Mouse (Mus musculus) midbrain, embryonic 14.5 days (tissue): ENCODE data around the gene Pold2. TPM values are rescaled to one million over a fixed set of nuclear protein-coding genes. Genes with fewer than 3 reads are reported as not detected.

ENCODE experiments used
- ATAC-seq: fragments of 200-750 bp; cut with Nextera tagmentation; 2 replicates; pipeline ENCODE4 v1.8.0; 2017; ENCODE audit warnings: moderate number of reproducible peaks, moderate library complexity; ENCODE audit not compliant: low FRiP score, low TSS enrichment
- DNase-seq: peaks from one replicate; pipeline ENCODE4 v3.0.0-alpha.2; 2015
- H3K27ac ChIP-seq: fragments of 300-500 bp; sonication (generic); replicated peaks from 2 replicates; pipeline ENCODE4 v1.5.1; 2014; ENCODE audit warnings: mild to moderate bottlenecking, low read depth, low read length, moderate library complexity
- H3K27me3 ChIP-seq: fragments of 300-500 bp; sonication (generic); 2 replicates; pipeline ENCODE4 v1.6.1; 2014; ENCODE audit warnings: low read length, control low read depth, mixed read lengths; ENCODE audit not compliant: control insufficient read depth, insufficient read depth
- H3K36me3 ChIP-seq: fragments of 300-500 bp; sonication (generic); 2 replicates; pipeline ENCODE4 v1.6.1; 2014; ENCODE audit warnings: low read length, control low read depth; ENCODE audit not compliant: control insufficient read depth, insufficient read depth
- H3K4me1 ChIP-seq: fragments of 300-500 bp; sonication (generic); 2 replicates; pipeline ENCODE4 v1.6.1; 2014; ENCODE audit warnings: mild to moderate bottlenecking, antibody characterized with exemption, low read length, control low read depth; ENCODE audit not compliant: control insufficient read depth, insufficient read depth
- H3K4me2 ChIP-seq: fragments of 300-500 bp; sonication (generic); 2 replicates; pipeline ENCODE4 v1.6.1; 2014; ENCODE audit warnings: mild to moderate bottlenecking, low read length, moderate library complexity
- H3K4me3 ChIP-seq: fragments of 300-500 bp; sonication (generic); replicated peaks from 2 replicates; pipeline ENCODE4 v1.5.1; 2014; ENCODE audit warnings: low read depth, low read length
- H3K9ac ChIP-seq: fragments of 300-500 bp; sonication (generic); replicated peaks from 2 replicates; pipeline ENCODE4 v1.6.1; 2014; ENCODE audit warnings: mild to moderate bottlenecking, low read length, moderate library complexity
- H3K9me3 ChIP-seq: fragments of 300-500 bp; sonication (generic); 2 replicates; pipeline ENCODE4 v1.6.1; 2016; ENCODE audit warnings: low read length, control low read depth, mixed read lengths; ENCODE audit not compliant: control insufficient read depth
- WGBS: fragments of 180-500 bp; shearing (Covaris S2); extraction: QIAGEN DNeasy Blood & Tissue Kit; methylation state at CpG from one replicate; pipeline ENCODE4 v1.1.7; 2014; 5-methylcytosine and 5-hydroxymethylcytosine counted together
- polyA plus RNA-seq: library from polyadenylated mRNA; unstranded; fragments of >200 nt; fragmentation: Nextera tagmentation; extraction: Ambion mirVana; gene quantifications from 2 replicates; pipeline ENCODE4 v1.2.1, GENCODE M21; 2014

Gene Pold2
- polyA plus RNA-seq, 1 experiment from 2014 or later = 46.6 TPM

- H3K9me3 ChIP-seq = no peaks in the 10 kb centered on the region
- H3K36me3 ChIP-seq = no peaks in the 10 kb centered on the region
- 84% methylated on average over 5 of the region's 5 CpGs for WGBS
Measured at GRCm38 (mm10) chr11:5850452-5850851, 27.6 kb downstream of the Pold2 start.

GRCm38 (mm10) chr11:5849316-5849715 is 28.8 kb downstream of the Pold2 start:
- Histone ChIP-seq H3K9ac (no peak overlapping the region), H3K4me3 (no peak overlapping the region), H3K27me3 (no peaks in the 10 kb centered on the region), H3K4me2 (no peak overlapping the region), H3K4me1 (no peaks in the 10 kb centered on the region; the same call in 1 of the 2 replicates), H3K36me3 (no peaks in the 10 kb centered on the region), H3K27ac (no peak overlapping the region), H3K9me3 (no peaks in the 10 kb centered on the region)
- ATAC-seq (no peak), DNase-seq (peak; percentile 22)
- 63% methylated on average over 2 of the region's 2 CpGs for WGBS

More at GRCm38 (mm10) chr11:5850452-5850851, 27.6 kb downstream of the Pold2 start:
- H3K27me3 ChIP-seq = no peaks in the 10 kb centered on the region
- H3K4me3 ChIP-seq = no peak overlapping the region
- H3K4me1 ChIP-seq = no peaks in the 10 kb centered on the region; the same call in 1 of the 2 replicates
- DNase-seq = no peak
- no peak overlapping the region for H3K9ac ChIP-seq
- ATAC-seq = no peak
- no peak overlapping the region for H3K27ac ChIP-seq
- no peak overlapping the region for H3K4me2 ChIP-seq

GRCm38 (mm10) chr11:5848741-5849140 is 29.4 kb downstream of the Pold2 start:
- no peak overlapping the region for H3K27ac ChIP-seq
- H3K4me3 ChIP-seq = no peak overlapping the region
- DNase-seq = peak; percentile 35
- no peaks in the 10 kb centered on the region for H3K27me3 ChIP-seq
- no peaks in the 10 kb centered on the region for H3K9me3 ChIP-seq
- 31% methylated on average over 6 of the region's 6 CpGs for WGBS
- no peaks in the 10 kb centered on the region; the same call in 1 of the 2 replicates for H3K4me1 ChIP-seq
- H3K4me2 ChIP-seq = no peak overlapping the region
- no peaks in the 10 kb centered on the region for H3K36me3 ChIP-seq
- H3K9ac ChIP-seq = no peak overlapping the region
- ATAC-seq = peak; percentile 50; the same call in 1 of the 2 replicates

- no peak for ATAC-seq
- no peaks in the 10 kb centered on the region for H3K36me3 ChIP-seq
- H3K4me3 ChIP-seq = no peak overlapping the region
- no peaks in the 10 kb centered on the region for H3K9me3 ChIP-seq
- no peaks in the 10 kb centered on the region for H3K27me3 ChIP-seq
- DNase-seq = no peak
- 76% methylated on average over 7 of the region's 7 CpGs for WGBS
- H3K4me2 ChIP-seq = no peak overlapping the region
- no peak overlapping the region for H3K9ac ChIP-seq
- H3K27ac ChIP-seq = no peak overlapping the region
- H3K4me1 ChIP-seq = no peaks in the 10 kb centered on the region; the same call in 1 of the 2 replicates
Measured at GRCm38 (mm10) chr11:5846639-5847345, 31.3 kb downstream of the Pold2 start.

GRCm38 (mm10) chr11:5843131-5843530 is 35.0 kb downstream of the Pold2 start:
- H3K9ac ChIP-seq = no peak overlapping the region
- no peaks in the 10 kb centered on the region for H3K4me1 ChIP-seq
- H3K27me3 ChIP-seq = no peaks in the 10 kb centered on the region
- WGBS = 85% methylated on average over 3 of the region's 3 CpGs
- no peaks in the 10 kb centered on the region for H3K36me3 ChIP-seq
- no peak overlapping the region for H3K27ac ChIP-seq
- no peaks in the 10 kb centered on the region for H3K9me3 ChIP-seq
- DNase-seq (no peak), ATAC-seq (no peak)
- no peak overlapping the region for H3K4me2 ChIP-seq
- no peak overlapping the region for H3K4me3 ChIP-seq

- WGBS = 94% methylated on average over 2 of the region's 2 CpGs
- Histone ChIP-seq H3K36me3 (no peaks in the 10 kb centered on the region), H3K4me3 (no peak overlapping the region), H3K27ac (no peak overlapping the region), H3K27me3 (no peaks in the 10 kb centered on the region), H3K9ac (no peak overlapping the region), H3K4me1 (0 out of 2 replicates have a peak, but pooled peaks cover 3% of the 10 kb centered on the region), H3K9me3 (no peaks in the 10 kb centered on the region), H3K4me2 (no peak overlapping the region)
- DNase-seq = no peak
- no peak for ATAC-seq
Measured at GRCm38 (mm10) chr11:5841751-5842150, 36.3 kb downstream of the Pold2 start.

- no peak for ATAC-seq
- Histone ChIP-seq H3K9me3 (no peaks in the 10 kb centered on the region), H3K4me1 (peaks cover 8% of the 10 kb centered on the region; the same call in 1 of the 2 replicates)
Measured at GRCm38 (mm10) chr11:5840346-5840745, 37.7 kb downstream of the Pold2 start.

GRCm38 (mm10) chr11:5837251-5838246 is 40.5 kb downstream of the Pold2 start, which contains the start of gene Polm:
Gene Polm (minus strand): TSS chr11:5838016.
- H3K4me1 ChIP-seq = peaks cover 8% of the 10 kb centered on the region; the same call in 1 of the 2 replicates
- ATAC-seq = peak; percentile 93

More at GRCm38 (mm10) chr11:5840346-5840745, 37.7 kb downstream of the Pold2 start:
- Histone ChIP-seq H3K9ac (no peak overlapping the region), H3K4me3 (no peak overlapping the region), H3K27me3 (no peaks in the 10 kb centered on the region), H3K36me3 (no peaks in the 10 kb centered on the region), H3K27ac (no peak overlapping the region), H3K4me2 (no peak overlapping the region)
- DNase-seq = no peak
- WGBS = 79% methylated on average over 7 of the region's 7 CpGs

More at GRCm38 (mm10) chr11:5837251-5838246, 40.5 kb downstream of the Pold2 start, which contains the start of gene Polm:
- Histone ChIP-seq H3K4me3 (peak within 1 kb of the TSS; percentile 65), H3K9me3 (no peaks in the 10 kb centered on the region), H3K27me3 (no peaks in the 10 kb centered on the region), H3K27ac (peak within 1 kb of the TSS; percentile 76), H3K4me2 (peak within 1 kb of the TSS; percentile 84), H3K36me3 (peaks cover 6% of the 10 kb centered on the region; the same call in 1 of the 2 replicates), H3K9ac (peak within 1 kb of the TSS; percentile 68)
- WGBS = under 1% methylated on average over 63 of the region's 63 CpGs
- peak; percentile 95 for DNase-seq
